Mouse (Mus musculus) myocyte (in vitro differentiated cells): ENCODE results near the gene Tmco5b. TPM values are rescaled to one million over a fixed set of nuclear protein-coding genes. Genes with fewer than 3 reads are reported as not detected.

ENCODE experiments used
- H3K27me3 ChIP-seq: one replicate; pipeline ENCODE4 v1.6.1; 2011; ENCODE audit not compliant: control insufficient read depth, insufficient read depth, insufficient read length
- H3K36me3 ChIP-seq: one replicate; pipeline ENCODE4 v1.6.1; 2011; ENCODE audit not compliant: control insufficient read depth, insufficient read depth
- H3K4me2 ChIP-seq: one replicate; pipeline ENCODE4 v1.6.1; 2011; ENCODE audit warnings: low read depth, control low read depth
- H3K4me3 ChIP-seq: one replicate; pipeline ENCODE4 v1.5.1; 2011; ENCODE audit warnings: mild to moderate bottlenecking, control low read depth, moderate library complexity
- H3K79me2 ChIP-seq: one replicate; pipeline ENCODE4 v1.6.1; 2011; ENCODE audit not compliant: control insufficient read depth, insufficient read depth
- H3ac ChIP-seq: one replicate; pipeline ENCODE4 v1.6.1; 2011; ENCODE audit not compliant: control insufficient read depth, insufficient read length
- CEBPB ChIP-seq: IDR thresholded peaks from 2 replicates; pipeline ENCODE4 v1.6.1; 2011; ENCODE audit warnings: mild to moderate bottlenecking, moderate library complexity; ENCODE audit not compliant: poor library complexity, insufficient read depth, severe bottlenecking
- E2F4 ChIP-seq: IDR thresholded peaks from one replicate; pipeline ENCODE4 v1.6.1; 2011; ENCODE audit warnings: mild to moderate bottlenecking, control low read depth, moderate library complexity; ENCODE audit not compliant: insufficient read depth
- MAX ChIP-seq: IDR thresholded peaks from one replicate; pipeline ENCODE4 v1.6.1; 2011; ENCODE audit warnings: low read depth, mild to moderate bottlenecking, control low read depth
- MYOD1 ChIP-seq, 3 experiments: IDR thresholded peaks; one replicate each; pipeline ENCODE4 v1.6.1; 2011; ENCODE audit warnings: control low read depth in 2 of 3, low read depth in 2 of 3, mild to moderate bottlenecking in 2 of 3, moderate library complexity in 1 of 3; ENCODE audit not compliant: insufficient read length in 2 of 3, control insufficient read depth in 1 of 3
- MYOG ChIP-seq, 3 experiments: IDR thresholded peaks; one replicate each; pipeline ENCODE4 v1.6.1; 2011; ENCODE audit warnings: control low read depth in 2 of 3, low read depth in 2 of 3, mild to moderate bottlenecking in 2 of 3; ENCODE audit not compliant: insufficient read length in 2 of 3, control insufficient read depth in 1 of 3, insufficient read depth in 1 of 3
- POLR2A ChIP-seq: IDR thresholded peaks from one replicate; pipeline ENCODE4 v1.6.1; 2011; ENCODE audit warnings: low read depth, mild to moderate bottlenecking, control low read depth, moderate library complexity; ENCODE audit not compliant: insufficient read length
- POLR2AphosphoS2 ChIP-seq: IDR thresholded peaks from one replicate; pipeline ENCODE4 v1.6.1; 2011; ENCODE audit warnings: low read depth, control low read depth; ENCODE audit not compliant: insufficient read length
- REST ChIP-seq: IDR thresholded peaks from one replicate; pipeline ENCODE4 v1.6.1; 2011; ENCODE audit warnings: mild to moderate bottlenecking, control low read depth, moderate library complexity; ENCODE audit not compliant: insufficient read depth, insufficient read length
- SRF ChIP-seq: IDR thresholded peaks from one replicate; pipeline ENCODE4 v1.6.1; 2011; ENCODE audit warnings: low read depth; ENCODE audit not compliant: control insufficient read depth, insufficient read length
- TCF12 ChIP-seq: IDR thresholded peaks from one replicate; pipeline ENCODE4 v1.6.1; 2011; ENCODE audit warnings: mild to moderate bottlenecking, control low read depth; ENCODE audit not compliant: poor library complexity, insufficient read depth, severe bottlenecking
- TCF3 ChIP-seq: IDR thresholded peaks from one replicate; pipeline ENCODE4 v1.6.1; 2011; ENCODE audit warnings: low read depth, control low read depth; ENCODE audit not compliant: insufficient read length
- USF1 ChIP-seq: IDR thresholded peaks from one replicate; pipeline ENCODE4 v1.6.1; 2011; ENCODE audit warnings: low read depth, mild to moderate bottlenecking, control low read depth, moderate library complexity
- polyA plus RNA-seq: library from polyadenylated mRNA; unstranded; fragments of >200 nt; fragmentation: generic; extraction: Trizol; gene quantifications from one replicate; pipeline ENCODE4 v1.2.1, GENCODE M21; 2012; ENCODE audit warnings: missing spikeins

Tmco5b gene
- not detected for polyA plus RNA-seq

- TF ChIP-seq POLR2A (no peak), CEBPB (no peak), MAX (no peak), REST (no peak), E2F4 (no peak), SRF (no peak), TCF12 (no peak), MYOD1 (IDR thresholded peaks at IDR 0.05; ENCODE audit: control insufficient read depth in 1 of 3, insufficient read length in 2 of 3, low read depth in 2 of 3) (no peak), TCF3 (no peak), MYOG (IDR thresholded peaks at IDR 0.05; ENCODE audit: control insufficient read depth in 1 of 3, insufficient read depth in 1 of 3, insufficient read length in 2 of 3, low read depth in 2 of 3) (no peak), POLR2AphosphoS2 (no peak), USF1 (no peak)
- H3K36me3 ChIP-seq: no peaks in the 10 kb centered on the region
These were observed at the start of gene Tmco5b for GRCm38 (mm10) chr2:113285432-113285831. Gene Tmco5b (plus strand): TSS chr2:113285732.

DNA sequence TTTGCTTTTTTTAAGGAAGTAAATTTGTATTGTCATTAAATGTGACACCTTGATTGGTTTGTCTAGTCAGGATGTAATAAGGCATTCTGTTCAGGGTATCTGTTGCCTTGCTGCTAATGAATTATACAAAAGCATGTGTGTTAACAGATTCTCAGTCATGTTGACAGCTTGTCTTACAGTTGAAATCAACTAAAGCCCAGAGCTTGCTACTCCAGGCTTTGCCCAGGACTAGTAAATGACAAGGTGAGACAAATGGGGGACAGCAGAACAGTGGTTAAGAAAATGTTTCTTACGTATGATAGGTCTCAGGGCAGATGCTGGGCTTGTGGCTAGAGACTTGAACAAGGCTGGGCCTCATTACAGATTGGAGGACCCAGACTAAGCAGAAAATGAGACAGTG is 48.5 kb upstream of the Tmco5b start:
- H3ac ChIP-seq: no peak overlapping the region
- no peaks in the 10 kb centered on the region for H3K27me3 ChIP-seq
- no peak overlapping the region for H3K4me2 ChIP-seq
- no peak overlapping the region for H3K4me3 ChIP-seq
- TF ChIP-seq USF1: no peak
- TF ChIP-seq TCF12: no peak
- no peak for TF ChIP-seq REST
- TF ChIP-seq SRF: no peak
- no peak for TF ChIP-seq TCF3
- TF ChIP-seq POLR2A: no peak
- no peak for TF ChIP-seq MAX
- TF ChIP-seq CEBPB: no peak
- TF ChIP-seq POLR2AphosphoS2: no peak
- no peak for TF ChIP-seq E2F4
- TF ChIP-seq MYOD1 (IDR thresholded peaks at IDR 0.05; ENCODE audit: control insufficient read depth in 1 of 3, insufficient read length in 2 of 3, low read depth in 2 of 3): no peak
- TF ChIP-seq MYOG (IDR thresholded peaks at IDR 0.05; ENCODE audit: control insufficient read depth in 1 of 3, insufficient read depth in 1 of 3, insufficient read length in 2 of 3, low read depth in 2 of 3): no peak
- H3K36me3 ChIP-seq: no peaks in the 10 kb centered on the region
- no peaks in the 10 kb centered on the region for H3K79me2 ChIP-seq

More at GRCm38 (mm10) chr2:113285432-113285831, at the start of gene Tmco5b:
- H3ac ChIP-seq: no peak within 1 kb of the TSS
- H3K4me2 ChIP-seq: no peak within 1 kb of the TSS
- H3K79me2 ChIP-seq: no peaks in the 10 kb centered on the region
- H3K27me3 ChIP-seq: no peaks in the 10 kb centered on the region
- no peak within 1 kb of the TSS for H3K4me3 ChIP-seq

DNA sequence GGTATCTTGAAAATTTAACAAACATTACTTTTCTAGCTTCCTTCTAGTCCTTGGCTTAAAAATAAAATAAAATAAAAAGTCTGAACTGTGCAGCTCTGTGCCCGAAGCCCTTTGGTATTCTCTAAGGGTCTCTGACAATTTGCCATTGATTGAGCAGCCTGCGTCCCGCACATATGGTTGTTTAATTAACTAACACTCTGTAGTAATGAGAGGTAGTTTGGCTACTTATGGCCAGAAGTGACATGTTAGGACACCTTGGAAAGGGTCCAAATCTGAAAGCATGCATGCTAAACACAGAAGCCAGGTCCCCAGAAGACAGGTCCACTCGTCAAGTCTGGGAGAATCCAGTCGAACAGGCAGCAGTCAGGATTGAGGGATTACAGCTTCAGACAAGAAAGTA is 46.7 kb upstream of the Tmco5b start:
- no peaks in the 10 kb centered on the region for H3K36me3 ChIP-seq
- TF ChIP-seq USF1: no peak
- no peak for TF ChIP-seq REST
- no peak for TF ChIP-seq CEBPB
- no peak for TF ChIP-seq POLR2A
- no peak for TF ChIP-seq POLR2AphosphoS2
- H3ac ChIP-seq: no peak overlapping the region
- H3K79me2 ChIP-seq: no peaks in the 10 kb centered on the region
- no peak overlapping the region for H3K4me3 ChIP-seq
- no peaks in the 10 kb centered on the region for H3K27me3 ChIP-seq
- no peak overlapping the region for H3K4me2 ChIP-seq

GRCm38 (mm10) chr2:113302349-113303239 is 17.1 kb downstream of the Tmco5b start:
- H3K4me3 ChIP-seq: no peak overlapping the region
- no peak overlapping the region for H3ac ChIP-seq
- H3K27me3 ChIP-seq: no peaks in the 10 kb centered on the region
- TF ChIP-seq MYOD1 (IDR thresholded peaks at IDR 0.05; ENCODE audit: control insufficient read depth in 1 of 3, insufficient read length in 2 of 3, low read depth in 2 of 3) (no peak), REST (no peak), TCF12 (no peak), TCF3 (no peak), SRF (no peak), POLR2AphosphoS2 (no peak), MAX (no peak), USF1 (no peak), MYOG (IDR thresholded peaks at IDR 0.05; ENCODE audit: control insufficient read depth in 1 of 3, insufficient read depth in 1 of 3, insufficient read length in 2 of 3, low read depth in 2 of 3) (no peak), POLR2A (no peak), CEBPB (no peak), E2F4 (no peak)
- H3K36me3 ChIP-seq: no peaks in the 10 kb centered on the region
- no peaks in the 10 kb centered on the region for H3K79me2 ChIP-seq
- H3K4me2 ChIP-seq: peak overlapping the region; percentile 65
